Mouse (Mus musculus) right cerebral cortex, postnatal 10 days (tissue): ENCODE data around the gene Arpc4.

Experiments
- DNase-seq, 2 experiments: peaks; one replicate each; pipeline ENCODE4 v3.0.0; 2021; ENCODE audit warnings: low spot score in 2 of 2

Gene Arpc4

GRCm38 (mm10) chr6:113404649-113405448 is 26.9 kb downstream of the Arpc4 start:
- no peak for DNase-seq

GRCm38 (mm10) chr6:113405483-113405882 is 27.6 kb downstream of the Arpc4 start:
- no peak for DNase-seq

GRCm38 (mm10) chr6:113406683-113407082 is 28.8 kb downstream of the Arpc4 start:
- no peak for DNase-seq

GRCm38 (mm10) chr6:113410001-113410400 is 32.1 kb downstream of the Arpc4 start:
- no peak for DNase-seq

GRCm38 (mm10) chr6:113416416-113416815 is 38.5 kb downstream of the Arpc4 start:
- DNase-seq, result no peak

- no peak for DNase-seq
Observed at GRCm38 (mm10) chr6:113418441-113419198, 40.7 kb downstream of the Arpc4 start.

- peak; percentile 97 to 99 for DNase-seq
Observed at GRCm38 (mm10) chr6:113419199-113419587, 41.3 kb downstream of the Arpc4 start, which contains the start of gene Rpusd3. Rpusd3 (minus strand) TSS chr6:113419340.

GRCm38 (mm10) chr6:113423000-113423399 is 45.1 kb downstream of the Arpc4 start:
- DNase-seq, result no peak

GRCm38 (mm10) chr6:113424187-113424586 is 46.3 kb downstream of the Arpc4 start:
- DNase-seq, result no peak

- no peak for DNase-seq
Observed at GRCm38 (mm10) chr6:113426696-113427095, 48.8 kb downstream of the Arpc4 start.

- no peak for DNase-seq
Observed at GRCm38 (mm10) chr6:113427397-113427796, 49.5 kb downstream of the Arpc4 start.

GRCm38 (mm10) chr6:113428006-113428405 is 50.1 kb downstream of the Arpc4 start:
- no peak for DNase-seq

GRCm38 (mm10) chr6:113429965-113430364 is 52.0 kb downstream of the Arpc4 start:
- DNase-seq, result no peak

- DNase-seq, result no peak
Observed at GRCm38 (mm10) chr6:113430846-113431245, 52.9 kb downstream of the Arpc4 start.

GRCm38 (mm10) chr6:113431801-113432200 is 53.9 kb downstream of the Arpc4 start:
- DNase-seq, result no peak

GRCm38 (mm10) chr6:113433661-113434060 is 55.7 kb downstream of the Arpc4 start:
- DNase-seq, result no peak

GRCm38 (mm10) chr6:113434691-113435090 is 56.8 kb downstream of the Arpc4 start:
- no peak for DNase-seq

- DNase-seq, result no peak
Observed at GRCm38 (mm10) chr6:113435664-113436205, 57.8 kb downstream of the Arpc4 start, which contains the start of gene Cidec. Cidec (minus strand) TSS chr6:113435760.

- no peak for DNase-seq
Observed at GRCm38 (mm10) chr6:113437135-113437534, 59.2 kb downstream of the Arpc4 start.

- DNase-seq, result no peak
Observed at GRCm38 (mm10) chr6:113438721-113439430, 61.0 kb downstream of the Arpc4 start.
